Mouse (Mus musculus): ENCODE data around the gene Esyt1. TPM values are rescaled to one million over a fixed set of nuclear protein-coding genes. Genes with fewer than 3 reads are reported as not detected.

Esyt1 gene
- polyA plus RNA-seq, 1 experiment from 2014 or later, result 10.9 TPM

DNA sequence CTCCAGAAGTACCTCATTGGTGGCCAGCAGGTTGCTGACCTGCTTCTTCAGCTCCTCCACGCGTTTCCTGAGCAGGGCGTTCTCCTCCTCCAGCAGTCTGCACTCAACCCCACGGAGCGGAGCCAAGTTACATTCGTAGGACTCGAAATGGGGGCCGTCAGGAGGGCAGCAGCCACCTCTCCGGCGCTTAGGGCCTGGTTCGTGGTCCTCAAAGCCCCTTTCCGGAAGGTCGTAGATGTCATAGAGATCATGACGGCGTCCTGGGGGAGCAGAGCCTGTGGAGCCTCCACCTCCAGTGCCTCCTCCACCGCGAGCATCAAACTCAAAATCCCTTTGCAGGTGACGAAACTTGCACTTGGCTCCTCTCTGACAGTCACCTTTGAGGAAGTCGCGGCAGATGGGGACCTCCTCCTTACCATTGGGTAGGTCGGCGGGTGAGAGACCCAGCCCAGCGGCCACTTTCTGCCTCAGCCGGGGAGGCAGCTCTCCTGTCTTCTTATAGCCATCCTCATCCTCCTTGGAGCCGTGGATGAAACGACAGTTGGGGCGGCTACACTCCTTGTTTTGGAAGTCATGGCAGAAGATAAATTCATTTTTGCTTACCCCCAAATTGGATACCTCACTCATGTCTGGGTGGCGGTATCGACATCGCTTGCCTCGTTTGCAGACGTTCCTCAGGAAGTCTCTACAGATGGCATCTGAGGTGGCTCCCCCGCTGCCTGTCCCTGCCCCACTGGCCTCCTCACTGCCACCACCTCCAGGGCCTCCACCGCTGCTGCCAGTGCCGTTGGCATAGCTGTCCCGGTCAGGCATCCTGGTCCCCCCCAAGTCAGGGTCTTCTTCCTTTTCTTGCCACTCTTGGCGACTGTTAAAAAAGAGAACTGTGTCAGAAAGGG, 19.3 kb upstream of the Esyt1 start:
- H3K36me3 ChIP-seq (ENCODE audit: control insufficient read depth, insufficient read depth, low read length), result peaks cover 47% of the 10 kb centered on the region
- ATAC-seq (ENCODE audit: low FRiP score, low TSS enrichment), result no peak
- no peaks in the 10 kb centered on the region for H3K9me3 ChIP-seq (ENCODE audit: control insufficient read depth, low read length)
- H3K27ac ChIP-seq (replicated peaks; ENCODE audit: low read depth, low read length), result no peak overlapping the region
- H3K27me3 ChIP-seq (ENCODE audit: control insufficient read depth, insufficient read depth, low read length), result no peaks in the 10 kb centered on the region
- H3K4me2 ChIP-seq (ENCODE audit: low read length), result no peak overlapping the region
- 96% methylated on average over 37 of the region's 37 CpGs for WGBS
- no peak overlapping the region for H3K9ac ChIP-seq (replicated peaks; ENCODE audit: low read length)
- H3K4me1 ChIP-seq (ENCODE audit: control insufficient read depth, insufficient read depth, low read length), result peaks cover 8% of the 10 kb centered on the region
- H3K4me3 ChIP-seq (replicated peaks; ENCODE audit: low read depth, low read length), result no peak overlapping the region
- no peak for DNase-seq

DNA sequence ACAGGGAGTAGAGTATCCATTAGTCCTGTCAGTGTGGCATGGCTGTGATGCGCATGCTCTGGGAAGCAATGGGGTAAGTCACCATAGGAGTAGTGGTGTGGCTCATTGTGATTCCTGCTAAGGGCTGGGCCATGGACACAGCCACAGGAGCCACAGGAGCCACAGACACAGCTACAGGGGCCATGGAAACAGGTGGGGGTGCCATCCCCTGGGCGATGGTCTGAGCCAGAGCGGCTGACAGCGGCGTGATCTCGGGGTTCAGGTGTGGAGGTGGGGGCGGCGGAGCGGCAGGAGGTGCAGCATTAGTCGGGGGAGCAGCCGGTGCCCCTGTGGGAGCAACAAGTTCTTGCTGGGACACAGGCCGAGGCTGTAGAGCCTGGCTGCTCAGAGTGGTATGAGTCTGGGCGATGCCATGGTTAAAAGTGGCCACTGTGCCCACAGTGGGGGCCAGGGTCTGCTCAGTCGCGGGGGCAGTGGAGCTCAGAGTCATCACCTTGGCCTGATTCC, 18.5 kb upstream of the Esyt1 start:
- Histone ChIP-seq H3K4me3 (replicated peaks; ENCODE audit: low read depth, low read length) (no peak overlapping the region), H3K27ac (replicated peaks; ENCODE audit: low read depth, low read length) (no peak overlapping the region), H3K4me1 (ENCODE audit: control insufficient read depth, insufficient read depth, low read length) (peaks cover 8% of the 10 kb centered on the region), H3K9me3 (ENCODE audit: control insufficient read depth, low read length) (no peaks in the 10 kb centered on the region), H3K4me2 (ENCODE audit: low read length) (no peak overlapping the region), H3K36me3 (ENCODE audit: control insufficient read depth, insufficient read depth, low read length) (peaks cover 47% of the 10 kb centered on the region), H3K9ac (replicated peaks; ENCODE audit: low read length) (no peak overlapping the region), H3K27me3 (ENCODE audit: control insufficient read depth, insufficient read depth, low read length) (no peaks in the 10 kb centered on the region)
- DNase-seq (no peak), ATAC-seq (ENCODE audit: low FRiP score, low TSS enrichment) (no peak)
- 96% methylated on average over 15 of the region's 15 CpGs for WGBS

DNA sequence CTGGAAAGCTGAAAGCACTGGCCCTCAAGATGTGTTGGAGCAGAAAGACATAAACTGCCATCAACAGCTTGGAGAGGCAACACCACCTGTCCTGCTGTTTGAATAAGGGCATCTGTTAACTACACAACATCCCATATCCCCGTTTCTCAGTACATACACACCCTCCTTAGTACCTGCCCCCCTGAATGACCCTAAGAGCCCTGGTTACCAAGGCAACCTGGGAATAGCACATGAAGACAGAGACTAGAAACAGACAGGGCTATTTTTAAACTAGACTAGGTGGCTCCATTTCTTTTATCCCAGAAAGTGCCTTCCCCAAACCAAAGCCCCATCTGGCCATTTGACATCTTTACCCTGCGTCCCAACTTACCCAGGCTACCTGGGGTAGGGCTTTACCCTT, 17.4 kb upstream of the Esyt1 start:
- no peaks in the 10 kb centered on the region for H3K9me3 ChIP-seq (ENCODE audit: control insufficient read depth, low read length)
- WGBS, result 73% methylated on average over 2 of the region's 2 CpGs
- peaks cover 47% of the 10 kb centered on the region for H3K36me3 ChIP-seq (ENCODE audit: control insufficient read depth, insufficient read depth, low read length)
- ATAC-seq (ENCODE audit: low FRiP score, low TSS enrichment), result no peak
- H3K9ac ChIP-seq (replicated peaks; ENCODE audit: low read length), result no peak overlapping the region
- no peak overlapping the region for H3K4me3 ChIP-seq (replicated peaks; ENCODE audit: low read depth, low read length)
- no peak overlapping the region for H3K4me2 ChIP-seq (ENCODE audit: low read length)
- H3K27ac ChIP-seq (replicated peaks; ENCODE audit: low read depth, low read length), result no peak overlapping the region
- peaks cover 8% of the 10 kb centered on the region for H3K4me1 ChIP-seq (ENCODE audit: control insufficient read depth, insufficient read depth, low read length)
- H3K27me3 ChIP-seq (ENCODE audit: control insufficient read depth, insufficient read depth, low read length), result no peaks in the 10 kb centered on the region
- no peak for DNase-seq

DNA sequence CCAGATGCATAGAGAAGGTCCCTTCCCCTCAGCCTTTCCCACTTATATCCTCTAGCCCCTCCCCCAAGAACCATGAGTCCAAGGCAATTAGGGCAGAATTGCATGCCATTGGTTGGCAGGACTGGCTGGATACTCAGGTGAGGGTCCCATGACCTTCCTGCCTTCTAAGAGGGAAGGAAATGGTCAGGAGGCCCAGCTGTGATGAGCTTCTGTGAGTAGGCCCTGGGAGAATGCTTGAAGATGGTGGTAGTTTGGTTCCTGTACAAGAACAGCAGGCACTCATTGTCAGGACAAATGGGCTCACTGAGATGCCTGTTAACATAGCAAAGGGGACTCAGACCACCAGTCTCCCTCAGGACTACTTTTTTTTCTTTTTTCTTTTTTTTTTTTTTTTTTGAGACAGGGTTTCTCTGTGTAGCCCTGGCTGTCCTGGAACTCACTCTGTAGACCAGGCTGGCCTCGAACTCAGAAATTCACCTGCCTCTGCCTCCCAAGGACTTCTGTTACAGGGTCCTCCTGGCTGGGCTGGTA, 12.7 kb upstream of the Esyt1 start:
- H3K4me3 ChIP-seq (replicated peaks; ENCODE audit: low read depth, low read length), result no peak overlapping the region
- ATAC-seq (ENCODE audit: low FRiP score, low TSS enrichment), result no peak
- WGBS, result 94% methylated on average over 1 of the region's 1 CpGs

DNA sequence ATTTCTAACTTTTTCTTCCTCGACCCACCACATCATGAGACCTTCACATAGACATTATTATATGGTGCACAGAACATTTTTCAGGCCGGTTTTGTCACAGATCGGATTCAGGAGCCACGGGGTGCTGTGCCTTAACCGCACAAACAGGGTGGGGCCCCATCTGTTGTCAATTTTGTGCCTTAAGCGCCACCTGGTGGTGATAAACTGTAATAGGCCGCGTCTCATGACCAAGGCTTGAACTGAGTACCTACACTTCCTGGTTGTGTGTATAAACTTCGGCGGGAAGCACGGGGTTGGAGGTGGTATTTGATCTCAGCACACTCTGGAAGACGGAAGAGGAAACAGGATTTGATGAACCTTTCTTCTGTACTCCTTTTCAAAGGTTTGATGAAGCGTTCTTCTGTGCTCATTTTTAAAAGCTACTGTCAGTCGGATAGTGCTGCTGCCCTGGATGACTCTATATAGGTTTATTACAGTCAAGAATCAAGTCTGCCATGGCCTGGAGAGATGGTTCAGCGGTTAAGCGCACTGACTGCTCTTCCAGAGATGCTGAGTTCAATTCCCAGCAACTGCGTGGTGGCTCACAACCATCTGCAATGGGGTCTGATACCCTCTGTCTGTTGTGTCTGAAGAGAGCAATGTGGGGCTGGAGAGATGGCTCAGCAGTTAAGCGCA, 10.7 kb upstream of the Esyt1 start:
- Histone ChIP-seq H3K27me3 (ENCODE audit: control insufficient read depth, insufficient read depth, low read length) (no peaks in the 10 kb centered on the region), H3K4me3 (replicated peaks; ENCODE audit: low read depth, low read length) (0 out of 2 replicates have a peak overlapping the region, but pooled peaks have one; percentile 7), H3K9me3 (ENCODE audit: control insufficient read depth, low read length) (no peaks in the 10 kb centered on the region), H3K36me3 (ENCODE audit: control insufficient read depth, insufficient read depth, low read length) (peaks cover 7% of the 10 kb centered on the region; the same call in 1 of the 2 replicates), H3K4me1 (ENCODE audit: control insufficient read depth, insufficient read depth, low read length) (0 out of 2 replicates have a peak, but pooled peaks cover 3% of the 10 kb centered on the region), H3K9ac (replicated peaks; ENCODE audit: low read length) (0 out of 2 replicates have a peak overlapping the region, but pooled peaks have one; percentile 20), H3K27ac (replicated peaks; ENCODE audit: low read depth, low read length) (no peak overlapping the region), H3K4me2 (ENCODE audit: low read length) (peak overlapping the region; percentile 49)
- peak; percentile 82; the same call in 1 of the 2 replicates for ATAC-seq (ENCODE audit: low FRiP score, low TSS enrichment)
- 17% methylated on average over 18 of the region's 18 CpGs for WGBS
- peak; percentile 93 for DNase-seq

More for the DNA sequence above, 12.7 kb upstream of the Esyt1 start:
- no peak overlapping the region for H3K9ac ChIP-seq (replicated peaks; ENCODE audit: low read length)
- no peak overlapping the region for H3K4me2 ChIP-seq (ENCODE audit: low read length)
- no peak overlapping the region for H3K27ac ChIP-seq (replicated peaks; ENCODE audit: low read depth, low read length)
- no peaks in the 10 kb centered on the region for H3K9me3 ChIP-seq (ENCODE audit: control insufficient read depth, low read length)
- 0 out of 2 replicates have a peak, but pooled peaks cover 3% of the 10 kb centered on the region for H3K4me1 ChIP-seq (ENCODE audit: control insufficient read depth, insufficient read depth, low read length)
- no peak for DNase-seq
- H3K36me3 ChIP-seq (ENCODE audit: control insufficient read depth, insufficient read depth, low read length), result peaks cover 25% of the 10 kb centered on the region
- H3K27me3 ChIP-seq (ENCODE audit: control insufficient read depth, insufficient read depth, low read length), result no peaks in the 10 kb centered on the region

DNA sequence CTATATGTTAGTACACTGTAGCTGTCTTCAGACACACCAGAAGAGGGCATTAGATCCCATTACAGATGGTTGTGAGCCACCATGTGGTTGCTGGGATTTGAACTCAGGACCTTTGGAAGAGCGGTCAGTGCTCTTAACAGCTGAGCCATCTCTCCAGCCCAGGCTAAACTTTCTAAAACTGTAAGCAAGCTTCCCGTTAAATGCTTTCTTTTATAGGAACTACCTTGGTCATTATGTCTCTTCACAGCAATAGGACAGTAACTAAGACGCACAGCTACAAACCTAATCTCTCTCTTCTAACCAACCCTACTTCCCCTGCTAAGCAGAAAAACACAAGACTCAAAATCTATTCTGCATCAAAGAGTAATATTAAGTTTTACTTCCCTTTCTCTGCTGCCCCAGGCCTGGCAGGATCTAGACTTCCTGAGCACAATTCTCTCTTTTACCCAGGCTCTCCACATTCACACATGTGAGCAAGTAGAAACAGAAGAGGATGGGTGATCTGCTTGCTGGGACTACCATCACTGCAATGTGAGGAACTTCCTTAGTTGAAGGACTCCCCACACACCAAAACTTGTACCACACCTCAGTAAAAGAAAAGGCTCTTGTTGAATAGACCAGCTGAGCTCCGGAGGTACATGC, 10.1 kb upstream of the Esyt1 start:
- Histone ChIP-seq H3K4me3 (replicated peaks; ENCODE audit: low read depth, low read length) (0 out of 2 replicates have a peak overlapping the region, but pooled peaks have one; percentile 7), H3K4me2 (ENCODE audit: low read length) (peak overlapping the region; percentile 49), H3K36me3 (ENCODE audit: control insufficient read depth, insufficient read depth, low read length) (0 out of 2 replicates have a peak, but pooled peaks cover under 1% of the 10 kb centered on the region), H3K9me3 (ENCODE audit: control insufficient read depth, low read length) (no peaks in the 10 kb centered on the region), H3K27ac (replicated peaks; ENCODE audit: low read depth, low read length) (no peak overlapping the region), H3K27me3 (ENCODE audit: control insufficient read depth, insufficient read depth, low read length) (no peaks in the 10 kb centered on the region), H3K4me1 (ENCODE audit: control insufficient read depth, insufficient read depth, low read length) (0 out of 2 replicates have a peak, but pooled peaks cover 3% of the 10 kb centered on the region), H3K9ac (replicated peaks; ENCODE audit: low read length) (0 out of 2 replicates have a peak overlapping the region, but pooled peaks have one; percentile 20)
- ATAC-seq (ENCODE audit: low FRiP score, low TSS enrichment), result no peak; the same call in 1 of the 2 replicates
- WGBS, result 73% methylated on average over 4 of the region's 4 CpGs
- DNase-seq, result no peak

DNA sequence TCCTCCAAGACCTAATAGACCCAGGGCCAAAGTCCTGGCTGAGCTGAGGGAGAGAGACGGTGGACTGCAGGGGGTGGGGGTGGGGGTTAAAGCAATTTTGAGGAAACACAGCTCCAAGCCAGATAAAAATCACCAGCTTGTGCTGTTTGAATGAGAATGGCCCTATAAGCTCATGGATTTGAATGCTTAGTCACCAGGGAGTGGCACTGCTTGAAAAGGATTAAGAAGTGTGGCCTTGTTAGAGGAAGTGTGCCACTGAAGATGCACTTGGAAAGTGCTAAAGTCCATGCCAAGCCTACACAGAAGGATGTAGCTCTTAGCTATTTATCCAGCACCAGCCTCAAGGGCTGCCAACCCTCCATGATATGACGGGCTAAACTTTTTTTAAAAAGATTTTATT, 9.5 kb upstream of the Esyt1 start:
- Histone ChIP-seq H3K4me3 (replicated peaks; ENCODE audit: low read depth, low read length) (no peak overlapping the region), H3K36me3 (ENCODE audit: control insufficient read depth, insufficient read depth, low read length) (no peaks in the 10 kb centered on the region), H3K27me3 (ENCODE audit: control insufficient read depth, insufficient read depth, low read length) (no peaks in the 10 kb centered on the region), H3K9ac (replicated peaks; ENCODE audit: low read length) (no peak overlapping the region), H3K4me2 (ENCODE audit: low read length) (no peak overlapping the region), H3K4me1 (ENCODE audit: control insufficient read depth, insufficient read depth, low read length) (0 out of 2 replicates have a peak, but pooled peaks cover 3% of the 10 kb centered on the region), H3K9me3 (ENCODE audit: control insufficient read depth, low read length) (no peaks in the 10 kb centered on the region), H3K27ac (replicated peaks; ENCODE audit: low read depth, low read length) (no peak overlapping the region)
- ATAC-seq (ENCODE audit: low FRiP score, low TSS enrichment) (no peak), DNase-seq (no peak)
- 78% methylated on average over 2 of the region's 2 CpGs for WGBS
